Mouse (Mus musculus) neural tube, embryonic 15.5 days (tissue): ENCODE data around the gene Gm6763. TPM values are rescaled to one million over a fixed set of nuclear protein-coding genes. Genes with fewer than 3 reads are reported as not detected.
"Not testable (repeated sequence)": the region's sequence is repeated elsewhere in the genome, so short reads cannot be mapped to it uniquely, and the experiment has no call there.

Experiments used
- ATAC-seq: fragments of 200-750 bp; cut with Nextera tagmentation; 2 replicates; pipeline ENCODE4 v1.8.0; 2017; ENCODE audit warnings: mild to moderate bottlenecking, moderate TSS enrichment, moderate library complexity; ENCODE audit not compliant: low FRiP score
- H3K27ac ChIP-seq: fragments of 300-500 bp; sonication (generic); replicated peaks from 2 replicates; pipeline ENCODE4 v1.5.1; 2015; ENCODE audit warnings: mild to moderate bottlenecking, inconsistent platforms
- H3K27me3 ChIP-seq: fragments of 300-500 bp; sonication (generic); replicated peaks from 2 replicates; pipeline ENCODE4 v1.6.1; 2015; ENCODE audit warnings: inconsistent platforms
- H3K36me3 ChIP-seq: fragments of 300-500 bp; sonication (generic); 2 replicates; pipeline ENCODE4 v1.6.1; 2015; ENCODE audit warnings: inconsistent platforms
- H3K4me1 ChIP-seq: fragments of 300-500 bp; sonication (generic); 2 replicates; pipeline ENCODE4 v1.6.1; 2015; ENCODE audit warnings: inconsistent platforms
- H3K4me2 ChIP-seq: fragments of 300-500 bp; sonication (generic); 2 replicates; pipeline ENCODE4 v1.6.1; 2015; ENCODE audit warnings: inconsistent platforms, mild to moderate bottlenecking, moderate library complexity
- H3K4me3 ChIP-seq: fragments of 300-500 bp; sonication (generic); replicated peaks from 2 replicates; pipeline ENCODE4 v1.5.1; 2015; ENCODE audit warnings: mild to moderate bottlenecking, inconsistent platforms
- H3K9ac ChIP-seq: fragments of 300-500 bp; sonication (generic); replicated peaks from 2 replicates; pipeline ENCODE4 v1.6.1; 2015; ENCODE audit warnings: mild to moderate bottlenecking, inconsistent platforms
- H3K9me3 ChIP-seq: fragments of 300-500 bp; sonication (generic); replicated peaks from 2 replicates; pipeline ENCODE4 v1.6.1; 2016; ENCODE audit warnings: inconsistent platforms
- WGBS: fragments of 180-500 bp; shearing (Covaris S2); methylation state at CpG from one replicate; pipeline ENCODE4 v1.1.7; 2015; ENCODE audit warnings: mixed read lengths; 5-methylcytosine and 5-hydroxymethylcytosine counted together
- polyA plus RNA-seq: library from polyadenylated mRNA; unstranded; fragments of >200 nt; fragmentation: Nextera tagmentation; extraction: Ambion mirVana; gene quantifications from 2 replicates; pipeline ENCODE4 v1.2.1, GENCODE M21; 2015

The Gm6763 gene
- polyA plus RNA-seq: not detected in 2 replicates

DNA sequence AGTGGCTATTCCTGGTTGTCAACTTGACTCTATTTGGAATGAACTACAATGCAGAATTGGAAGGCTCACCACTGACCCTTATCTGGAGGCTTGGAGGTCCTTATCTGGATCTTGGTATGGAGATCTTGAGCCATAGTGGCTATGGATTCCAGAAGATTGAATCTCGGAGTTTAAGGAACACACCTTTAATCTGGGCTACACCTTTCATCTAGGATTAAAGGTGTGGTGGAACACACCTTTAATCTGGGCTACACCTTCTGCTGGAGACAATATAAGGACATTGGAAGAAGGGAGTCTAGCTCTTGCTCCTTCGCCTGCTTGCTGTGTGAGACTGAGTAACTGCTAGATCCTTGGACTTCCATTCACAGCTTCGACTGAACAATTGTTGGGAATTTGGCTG, at the start of gene Gm6763:
Gm6763 (plus strand) TSS at position 301 of the 400 bp plus-strand sequence.
- H3K4me1 ChIP-seq, H3K27ac ChIP-seq, H3K4me3 ChIP-seq, H3K27me3 ChIP-seq, H3K9ac ChIP-seq, H3K9me3 ChIP-seq, H3K36me3 ChIP-seq, ATAC-seq, H3K4me2 ChIP-seq: not testable (repeated sequence)
- no CpG with 5 or more reads among the region's 3 CpGs for whole genome bisulfite sequencing

DNA sequence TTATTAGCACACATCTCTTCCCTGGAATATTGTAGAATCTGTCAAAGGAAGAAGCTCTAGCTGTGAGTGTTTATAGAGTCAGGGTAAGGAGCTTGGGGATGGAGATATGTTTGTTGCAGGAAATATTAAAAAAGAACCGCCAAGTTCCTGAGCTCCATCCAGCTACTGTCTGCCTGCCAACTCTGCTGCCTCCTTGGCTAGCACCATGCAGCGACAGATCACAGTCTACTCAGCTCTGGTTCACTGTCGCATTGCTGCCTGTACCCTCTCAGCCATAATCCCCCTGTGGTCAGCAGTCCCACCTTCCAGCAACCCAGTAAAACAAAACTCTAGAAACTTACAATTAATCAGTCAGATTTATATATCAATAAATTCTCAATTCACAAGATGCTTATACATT, 41.3 kb upstream of the Gm6763 start:
- 89% methylated on average over 3 of the region's 3 CpGs for WGBS
- Histone ChIP-seq H3K9ac (no peak overlapping the region), H3K27ac (no peak overlapping the region), H3K4me3 (no peak overlapping the region), H3K4me2 (no peak overlapping the region), H3K36me3 (no peaks in the 10 kb centered on the region), H3K9me3 (no peaks in the 10 kb centered on the region), H3K4me1 (no peaks in the 10 kb centered on the region), H3K27me3 (no peaks in the 10 kb centered on the region)
- ATAC-seq: no peak

DNA sequence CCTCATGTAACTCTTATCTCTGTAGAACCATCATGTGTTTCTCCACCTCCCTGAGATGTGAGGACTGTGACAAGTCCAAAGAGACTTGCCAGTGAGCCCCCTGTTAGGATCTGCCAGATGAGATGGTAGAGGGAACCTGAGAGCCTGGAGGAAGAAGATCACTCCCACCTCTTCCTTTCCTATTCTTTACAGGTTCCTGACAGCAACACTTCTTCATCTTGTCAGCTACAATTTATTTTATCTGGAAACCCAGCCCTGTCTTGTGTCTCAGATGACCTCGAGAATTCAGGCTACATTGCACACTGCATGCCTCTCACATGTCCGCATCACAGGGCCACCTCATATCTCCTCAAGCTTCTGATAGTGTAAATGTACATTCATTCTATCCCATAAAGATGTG, 33.0 kb upstream of the Gm6763 start:
- no peaks in the 10 kb centered on the region for H3K36me3 ChIP-seq
- no peak overlapping the region for H3K4me3 ChIP-seq
- 91% methylated on average over 2 of the region's 2 CpGs for WGBS
- no peaks in the 10 kb centered on the region for H3K27me3 ChIP-seq
- H3K4me1 ChIP-seq: no peaks in the 10 kb centered on the region
- no peak overlapping the region for H3K4me2 ChIP-seq
- ATAC-seq: no peak
- no peaks in the 10 kb centered on the region for H3K9me3 ChIP-seq
- no peak overlapping the region for H3K27ac ChIP-seq
- no peak overlapping the region for H3K9ac ChIP-seq

DNA sequence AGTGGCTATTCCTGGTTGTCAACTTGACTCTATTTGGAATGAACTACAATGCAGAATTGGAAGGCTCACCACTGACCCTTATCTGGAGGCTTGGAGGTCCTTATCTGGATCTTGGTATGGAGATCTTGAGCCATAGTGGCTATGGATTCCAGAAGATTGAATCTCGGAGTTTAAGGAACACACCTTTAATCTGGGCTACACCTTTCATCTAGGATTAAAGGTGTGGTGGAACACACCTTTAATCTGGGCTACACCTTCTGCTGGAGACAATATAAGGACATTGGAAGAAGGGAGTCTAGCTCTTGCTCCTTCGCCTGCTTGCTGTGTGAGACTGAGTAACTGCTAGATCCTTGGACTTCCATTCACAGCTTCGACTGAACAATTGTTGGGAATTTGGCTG, 8.6 kb upstream of the Gm6763 start, which contains the start of gene Gm21293:
Gm21293 (plus strand) TSS at position 301 of the 400 bp plus-strand sequence.
- WGBS: no CpG with 5 or more reads among the region's 3 CpGs
- H3K36me3 ChIP-seq, H3K9me3 ChIP-seq, ATAC-seq, H3K4me2 ChIP-seq, H3K4me3 ChIP-seq, H3K4me1 ChIP-seq, H3K27me3 ChIP-seq, H3K9ac ChIP-seq, H3K27ac ChIP-seq: not testable (repeated sequence)

DNA sequence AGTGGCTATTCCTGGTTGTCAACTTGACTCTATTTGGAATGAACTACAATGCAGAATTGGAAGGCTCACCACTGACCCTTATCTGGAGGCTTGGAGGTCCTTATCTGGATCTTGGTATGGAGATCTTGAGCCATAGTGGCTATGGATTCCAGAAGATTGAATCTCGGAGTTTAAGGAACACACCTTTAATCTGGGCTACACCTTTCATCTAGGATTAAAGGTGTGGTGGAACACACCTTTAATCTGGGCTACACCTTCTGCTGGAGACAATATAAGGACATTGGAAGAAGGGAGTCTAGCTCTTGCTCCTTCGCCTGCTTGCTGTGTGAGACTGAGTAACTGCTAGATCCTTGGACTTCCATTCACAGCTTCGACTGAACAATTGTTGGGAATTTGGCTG, 8.4 kb downstream of the Gm6763 start, which contains the start of gene Gm8764:
Gm8764 (plus strand) TSS at position 301 of the 400 bp plus-strand sequence.
- H3K4me3 ChIP-seq, H3K27ac ChIP-seq, H3K9me3 ChIP-seq, H3K27me3 ChIP-seq, H3K4me1 ChIP-seq, H3K4me2 ChIP-seq, H3K9ac ChIP-seq, ATAC-seq, H3K36me3 ChIP-seq: not testable (repeated sequence)
- no CpG with 5 or more reads among the region's 3 CpGs for WGBS

DNA sequence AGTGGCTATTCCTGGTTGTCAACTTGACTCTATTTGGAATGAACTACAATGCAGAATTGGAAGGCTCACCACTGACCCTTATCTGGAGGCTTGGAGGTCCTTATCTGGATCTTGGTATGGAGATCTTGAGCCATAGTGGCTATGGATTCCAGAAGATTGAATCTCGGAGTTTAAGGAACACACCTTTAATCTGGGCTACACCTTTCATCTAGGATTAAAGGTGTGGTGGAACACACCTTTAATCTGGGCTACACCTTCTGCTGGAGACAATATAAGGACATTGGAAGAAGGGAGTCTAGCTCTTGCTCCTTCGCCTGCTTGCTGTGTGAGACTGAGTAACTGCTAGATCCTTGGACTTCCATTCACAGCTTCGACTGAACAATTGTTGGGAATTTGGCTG, 16.9 kb downstream of the Gm6763 start, which contains the start of gene Gm21304:
Gm21304 (plus strand) TSS at position 301 of the 400 bp plus-strand sequence.
- H3K27ac ChIP-seq, ATAC-seq, H3K4me3 ChIP-seq, H3K9me3 ChIP-seq, H3K27me3 ChIP-seq, H3K36me3 ChIP-seq, H3K4me1 ChIP-seq, H3K9ac ChIP-seq, H3K4me2 ChIP-seq: not testable (repeated sequence)
- WGBS: no CpG with 5 or more reads among the region's 3 CpGs

DNA sequence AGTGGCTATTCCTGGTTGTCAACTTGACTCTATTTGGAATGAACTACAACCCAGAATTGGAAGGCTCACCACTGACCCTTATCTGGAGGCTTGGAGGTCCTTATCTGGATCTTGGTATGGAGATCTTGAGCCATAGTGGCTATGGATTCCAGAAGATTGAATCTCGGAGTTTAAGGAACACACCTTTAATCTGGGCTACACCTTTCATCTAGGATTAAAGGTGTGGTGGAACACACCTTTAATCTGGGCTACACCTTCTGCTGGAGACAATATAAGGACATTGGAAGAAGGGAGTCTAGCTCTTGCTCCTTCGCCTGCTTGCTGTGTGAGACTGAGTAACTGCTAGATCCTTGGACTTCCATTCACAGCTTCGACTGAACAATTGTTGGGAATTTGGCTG, 25.4 kb downstream of the Gm6763 start, which contains the start of gene Gm21312:
Gm21312 (plus strand) TSS at position 301 of the 400 bp plus-strand sequence.
- H3K4me3 ChIP-seq, H3K36me3 ChIP-seq, H3K4me2 ChIP-seq, H3K4me1 ChIP-seq, H3K27me3 ChIP-seq, H3K9me3 ChIP-seq, ATAC-seq, H3K9ac ChIP-seq, H3K27ac ChIP-seq: not testable (repeated sequence)
- no CpG with 5 or more reads among the region's 3 CpGs for WGBS

DNA sequence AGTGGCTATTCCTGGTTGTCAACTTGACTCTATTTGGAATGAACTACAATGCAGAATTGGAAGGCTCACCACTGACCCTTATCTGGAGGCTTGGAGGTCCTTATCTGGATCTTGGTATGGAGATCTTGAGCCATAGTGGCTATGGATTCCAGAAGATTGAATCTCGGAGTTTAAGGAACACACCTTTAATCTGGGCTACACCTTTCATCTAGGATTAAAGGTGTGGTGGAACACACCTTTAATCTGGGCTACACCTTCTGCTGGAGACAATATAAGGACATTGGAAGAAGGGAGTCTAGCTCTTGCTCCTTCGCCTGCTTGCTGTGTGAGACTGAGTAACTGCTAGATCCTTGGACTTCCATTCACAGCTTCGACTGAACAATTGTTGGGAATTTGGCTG, 33.9 kb downstream of the Gm6763 start, which contains the start of gene Gm20765:
Gm20765 (plus strand) TSS at position 301 of the 400 bp plus-strand sequence.
- not testable (repeated sequence) for H3K4me3 ChIP-seq, H3K4me1 ChIP-seq, H3K9ac ChIP-seq, H3K9me3 ChIP-seq, H3K27me3 ChIP-seq, ATAC-seq, H3K27ac ChIP-seq, H3K4me2 ChIP-seq, H3K36me3 ChIP-seq
- no CpG with 5 or more reads among the region's 3 CpGs for WGBS

DNA sequence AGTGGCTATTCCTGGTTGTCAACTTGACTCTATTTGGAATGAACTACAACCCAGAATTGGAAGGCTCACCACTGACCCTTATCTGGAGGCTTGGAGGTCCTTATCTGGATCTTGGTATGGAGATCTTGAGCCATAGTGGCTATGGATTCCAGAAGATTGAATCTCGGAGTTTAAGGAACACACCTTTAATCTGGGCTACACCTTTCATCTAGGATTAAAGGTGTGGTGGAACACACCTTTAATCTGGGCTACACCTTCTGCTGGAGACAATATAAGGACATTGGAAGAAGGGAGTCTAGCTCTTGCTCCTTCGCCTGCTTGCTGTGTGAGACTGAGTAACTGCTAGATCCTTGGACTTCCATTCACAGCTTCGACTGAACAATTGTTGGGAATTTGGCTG, 42.4 kb downstream of the Gm6763 start, which contains the start of gene Gm4340:
Gm4340 (plus strand) TSS at position 301 of the 400 bp plus-strand sequence.
- H3K4me3 ChIP-seq, H3K27me3 ChIP-seq, H3K4me1 ChIP-seq, H3K9me3 ChIP-seq, H3K9ac ChIP-seq, H3K4me2 ChIP-seq, ATAC-seq, H3K27ac ChIP-seq, H3K36me3 ChIP-seq: not testable (repeated sequence)
- WGBS: no CpG with 5 or more reads among the region's 3 CpGs

Other genes with a start within 250 kb of the Gm6763 start
- gene Gm21293, start 8.5 kb upstream of the Gm6763 start, polyA plus RNA-seq: not detected in 2 replicates
- gene Gm8764, start 8.5 kb downstream of the Gm6763 start, polyA plus RNA-seq: not detected in 2 replicates
- not detected in 2 replicates for gene Gm21304, start 17.0 kb downstream of the Gm6763 start, polyA plus RNA-seq
- gene Gm21312, start 25.5 kb downstream of the Gm6763 start, polyA plus RNA-seq: not detected in 2 replicates
- not detected in 2 replicates for gene Gm20765, start 34.0 kb downstream of the Gm6763 start, polyA plus RNA-seq
- not detected in 2 replicates for gene Gm4340, start 42.5 kb downstream of the Gm6763 start, polyA plus RNA-seq